Mouse (Mus musculus): ENCODE measurements at regions not wholly inside any gene's neighbourhood (a gene's known extent, or its start where the extent isn't known, plus 50 kb on each side); places are given as distances from the start of the nearest gene placed in this dataset.

DNA sequence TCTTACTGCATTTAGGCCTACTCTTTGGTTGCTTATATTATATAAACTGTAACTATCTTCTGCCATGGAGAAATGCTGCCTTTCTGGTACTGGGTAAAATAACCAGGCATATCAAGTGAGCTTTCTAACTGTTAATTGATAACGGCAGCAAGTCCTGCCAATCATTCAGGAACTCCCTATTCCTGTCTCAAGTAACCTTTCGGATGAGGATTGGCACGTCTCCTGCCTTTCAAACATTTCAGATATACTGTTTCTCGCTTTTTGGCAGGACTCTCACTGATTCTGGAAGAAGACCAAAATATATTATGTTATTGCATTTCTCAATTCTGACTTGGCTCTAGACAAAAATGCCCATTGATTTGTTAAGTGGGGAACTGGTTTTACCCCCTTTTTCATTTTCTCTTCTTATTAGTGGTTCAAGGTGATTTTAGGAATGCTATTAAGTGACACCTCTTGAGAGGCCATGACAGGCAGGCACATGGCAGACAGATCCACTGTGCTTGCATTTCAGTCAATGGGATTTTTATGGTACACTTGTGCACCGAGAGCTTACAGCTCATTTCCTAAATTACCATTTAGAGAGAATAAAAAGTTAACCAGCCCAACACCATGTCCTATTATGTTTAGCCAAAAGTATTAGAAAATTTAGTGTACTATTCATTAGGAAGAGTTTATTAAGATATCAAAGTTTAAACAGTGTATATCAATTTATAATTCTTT, 289.4 kb upstream of the Rspo3 start:
- TF ChIP-seq TCF12 (IDR thresholded peaks at IDR 0.05; ENCODE audit: low read depth, low read length): no peak
- TF ChIP-seq POLR2A (IDR thresholded peaks at IDR 0.05; ENCODE audit: control insufficient read depth in 1 of 2, insufficient read depth in 1 of 2, low read depth in 1 of 2, low read length in 2 of 2, poor library complexity in 1 of 2): no peak
- no peak for TF ChIP-seq ZKSCAN1 (IDR thresholded peaks at IDR 0.05; ENCODE audit: low read depth, low read length)
- no peak for TF ChIP-seq ZNF384 (IDR thresholded peaks at IDR 0.05; ENCODE audit: low read depth, low read length)
- TF ChIP-seq RCOR1 (IDR thresholded peaks at IDR 0.05; ENCODE audit: low read depth, low read length): no peak
- no peak for TF ChIP-seq USF2 (IDR thresholded peaks at IDR 0.05; ENCODE audit: borderline replicate concordance in 1 of 2, insufficient read depth in 1 of 2, low read depth in 1 of 2, low read length in 2 of 2)

Data from MEL (cell line).